Mouse (Mus musculus) ES-Bruce4 (cell line): ENCODE data around the gene Snx30.

Source experiments
- CTCF ChIP-seq: IDR thresholded peaks from one replicate; pipeline ENCODE4 v1.8.1; 2011; ENCODE audit warnings: low read depth, low read length
- EP300 ChIP-seq: IDR thresholded peaks from 2 replicates; pipeline ENCODE4 v1.6.1; 2011; ENCODE audit warnings: low read depth, low read length; ENCODE audit not compliant: insufficient read depth

GRCm38 (mm10) chr4:59764950-59765349 is 40.7 kb upstream of the Snx30 start:
- TF ChIP-seq CTCF, result no peak
- TF ChIP-seq EP300, result no peak
